Mouse (Mus musculus) CD4-positive helper T cell, adult 2 months (primary cell): Measurements from ENCODE around the gene Tob2.

Experiments used
- DNase-seq: peaks from one replicate; pipeline ENCODE4 v3.0.0-alpha.2; 2012; ENCODE audit warnings: low read depth, missing footprints, low spot score

Tob2 gene

DNA sequence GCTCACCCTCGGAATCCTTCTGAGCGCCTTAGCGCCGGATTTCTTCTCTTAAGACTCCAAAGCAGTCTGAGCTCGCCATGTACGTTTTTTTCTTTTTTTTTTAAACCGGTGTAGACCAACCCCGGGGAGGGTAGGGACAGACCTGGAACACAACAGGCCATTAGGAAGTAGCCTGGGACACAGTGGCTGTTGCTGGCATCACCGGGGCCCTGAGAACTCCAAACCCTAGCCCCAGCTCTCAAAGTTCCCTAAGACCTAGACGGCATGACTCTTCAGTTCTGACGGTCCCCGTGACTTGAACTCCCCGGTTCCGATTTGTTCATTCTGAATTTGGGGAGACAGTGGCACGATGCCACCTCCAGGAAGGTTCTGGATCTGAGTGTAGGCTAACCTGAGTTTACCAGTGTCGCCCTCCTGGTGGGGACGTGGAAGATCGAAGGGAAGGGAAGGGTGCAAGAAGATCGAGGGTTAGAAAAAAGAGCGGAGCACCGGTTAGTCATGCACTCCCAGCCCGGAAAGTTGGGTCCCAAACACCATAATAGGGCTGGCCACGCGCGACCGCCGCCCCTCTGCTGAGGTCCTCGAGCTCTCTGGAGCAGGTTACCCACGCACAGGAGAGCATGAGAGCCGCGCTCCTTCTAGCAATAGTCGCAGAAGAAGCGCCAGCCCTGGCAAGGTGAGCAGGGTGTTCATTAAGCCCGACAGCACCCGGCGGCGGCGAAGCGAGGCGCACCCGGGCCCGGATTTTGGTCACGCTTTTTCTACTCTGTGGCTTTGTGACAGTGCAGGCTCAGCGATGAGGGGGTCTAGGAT lies at the start of gene Tob2:
Gene Tob2 (minus strand): TSS at position 280 of the 813 bp plus-strand sequence.
- peak; percentile 81 for DNase-seq

DNA sequence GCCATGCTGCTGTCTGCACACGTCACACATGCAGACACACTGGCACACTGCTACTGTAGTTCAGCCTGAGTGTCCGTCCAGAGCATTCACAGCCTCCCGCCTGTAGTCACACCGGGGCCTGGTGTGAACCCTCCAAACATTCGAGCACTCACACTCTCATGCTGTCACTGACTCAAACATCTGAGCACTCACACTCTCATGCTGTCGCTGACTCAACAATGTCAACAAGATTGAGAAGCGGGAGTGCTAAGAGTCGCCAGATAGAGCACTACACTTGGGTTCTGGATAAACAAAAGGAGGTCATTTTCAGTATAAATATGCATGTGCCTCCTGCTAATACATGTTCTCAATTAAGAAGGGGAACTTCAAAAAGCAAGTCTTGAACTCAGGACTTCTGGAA lies 49.4 kb upstream of the Tob2 start:
- DNase-seq = no peak

DNA sequence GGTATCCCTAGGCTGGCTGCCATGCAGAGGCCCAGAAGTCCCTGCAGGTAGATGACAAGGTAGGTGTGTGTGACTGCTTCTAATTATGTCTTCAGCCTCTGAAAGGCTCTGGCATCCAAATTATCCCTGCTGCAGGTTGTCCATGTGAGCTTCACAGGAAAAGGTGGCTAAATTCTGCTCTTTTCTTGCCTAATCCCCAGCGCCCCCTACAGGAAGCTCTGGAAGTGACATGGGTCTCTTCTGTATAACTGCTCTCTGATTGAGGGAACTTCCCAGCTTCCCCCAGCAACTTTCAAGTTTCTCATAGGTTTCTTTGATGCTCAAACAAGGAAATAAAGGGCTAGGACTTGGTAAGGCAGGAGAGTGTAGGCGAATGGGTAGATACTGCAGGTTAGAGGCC lies 46.3 kb upstream of the Tob2 start:
- peak; percentile 70 for DNase-seq

DNA sequence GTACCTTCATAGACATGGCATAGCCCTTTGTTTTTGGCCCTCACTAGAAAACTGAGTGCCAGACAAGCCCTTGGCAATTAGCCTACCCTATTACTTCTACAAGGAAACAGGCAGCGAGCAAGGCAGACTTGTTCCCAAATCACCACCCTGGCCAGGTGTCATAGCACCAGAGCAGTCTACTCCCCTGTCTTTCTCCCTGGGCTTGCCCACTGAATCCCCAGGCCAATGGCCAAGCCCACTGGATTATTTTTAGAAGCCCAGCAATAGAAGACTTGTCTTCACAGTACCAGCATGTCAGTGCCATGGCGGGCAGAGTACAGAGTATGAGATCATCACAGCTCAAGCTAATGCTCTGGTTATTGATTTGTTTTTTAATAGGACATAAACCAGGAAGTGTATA lies 40.2 kb upstream of the Tob2 start:
- DNase-seq = no peak

DNA sequence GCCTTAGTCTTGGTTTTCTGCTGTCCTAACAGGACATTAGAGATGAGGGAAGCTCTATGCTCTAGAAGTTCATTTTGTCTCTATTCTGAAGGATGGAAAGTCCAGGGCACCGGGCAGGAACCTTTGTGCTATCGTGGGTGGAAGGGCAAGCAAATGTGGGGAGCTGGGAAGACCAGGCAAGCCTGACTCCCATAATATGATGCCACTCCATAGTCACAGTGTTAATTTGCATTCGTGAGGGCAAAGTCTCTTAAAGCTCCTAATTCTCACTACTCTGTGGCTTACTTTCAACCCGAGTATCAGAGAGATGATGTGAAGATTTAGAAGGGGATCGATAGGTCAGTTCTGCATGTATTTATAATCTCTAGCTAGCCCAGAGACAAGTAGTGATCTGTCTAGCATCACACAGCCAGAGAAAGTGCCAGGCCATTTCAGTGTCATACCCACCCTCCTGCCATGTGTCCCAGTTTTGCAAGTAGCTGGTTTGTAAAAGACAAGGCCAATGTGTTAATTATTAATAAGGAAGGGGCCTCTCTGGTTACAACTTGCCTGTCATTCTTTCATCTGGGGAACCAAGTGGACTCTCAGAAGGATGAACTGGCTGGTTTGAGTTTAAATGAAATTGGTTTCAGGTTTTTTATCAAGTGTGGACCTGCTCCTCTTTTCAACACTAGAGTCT lies 39.1 kb upstream of the Tob2 start:
- no peak for DNase-seq

DNA sequence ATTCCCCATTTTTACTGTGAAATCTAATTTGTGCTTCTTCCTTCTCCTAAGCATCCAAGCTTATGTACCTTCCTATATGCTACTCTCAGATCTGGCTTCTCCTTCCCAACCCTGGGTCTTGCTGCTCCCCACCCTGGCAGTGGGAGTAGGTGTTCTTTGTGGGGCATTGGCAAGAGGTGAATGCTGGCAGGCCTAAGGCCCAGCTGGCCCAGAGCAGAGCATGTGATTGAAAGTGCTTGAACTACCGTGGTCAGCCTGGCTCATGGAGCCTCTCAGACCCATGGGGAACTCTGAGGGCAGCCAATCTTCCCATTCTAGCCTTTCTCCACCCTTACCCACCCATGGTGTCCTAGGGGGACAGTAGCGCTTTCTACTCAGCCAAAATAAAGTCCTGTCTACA lies 37.8 kb upstream of the Tob2 start:
- DNase-seq = no peak

DNA sequence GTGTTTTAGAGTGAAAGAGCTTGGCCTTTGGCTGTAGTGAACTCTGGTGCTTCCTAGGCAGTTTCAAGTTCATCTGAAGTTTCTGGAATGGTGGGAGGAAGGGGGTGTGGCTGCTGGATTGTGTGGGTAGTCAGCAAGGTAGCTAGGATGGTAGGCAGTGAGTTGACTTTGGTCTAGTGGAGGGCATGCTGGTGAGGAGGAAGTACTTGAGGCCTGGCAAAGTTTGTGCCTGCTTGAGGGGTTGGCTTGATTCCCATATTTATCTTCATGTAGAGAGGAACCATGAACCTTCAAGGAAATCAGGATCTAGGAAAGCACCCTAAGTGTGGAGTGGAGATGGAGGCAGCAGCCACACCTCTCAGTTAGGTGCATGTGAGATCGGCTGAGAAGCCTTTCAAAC lies 35.4 kb upstream of the Tob2 start:
- no peak for DNase-seq

DNA sequence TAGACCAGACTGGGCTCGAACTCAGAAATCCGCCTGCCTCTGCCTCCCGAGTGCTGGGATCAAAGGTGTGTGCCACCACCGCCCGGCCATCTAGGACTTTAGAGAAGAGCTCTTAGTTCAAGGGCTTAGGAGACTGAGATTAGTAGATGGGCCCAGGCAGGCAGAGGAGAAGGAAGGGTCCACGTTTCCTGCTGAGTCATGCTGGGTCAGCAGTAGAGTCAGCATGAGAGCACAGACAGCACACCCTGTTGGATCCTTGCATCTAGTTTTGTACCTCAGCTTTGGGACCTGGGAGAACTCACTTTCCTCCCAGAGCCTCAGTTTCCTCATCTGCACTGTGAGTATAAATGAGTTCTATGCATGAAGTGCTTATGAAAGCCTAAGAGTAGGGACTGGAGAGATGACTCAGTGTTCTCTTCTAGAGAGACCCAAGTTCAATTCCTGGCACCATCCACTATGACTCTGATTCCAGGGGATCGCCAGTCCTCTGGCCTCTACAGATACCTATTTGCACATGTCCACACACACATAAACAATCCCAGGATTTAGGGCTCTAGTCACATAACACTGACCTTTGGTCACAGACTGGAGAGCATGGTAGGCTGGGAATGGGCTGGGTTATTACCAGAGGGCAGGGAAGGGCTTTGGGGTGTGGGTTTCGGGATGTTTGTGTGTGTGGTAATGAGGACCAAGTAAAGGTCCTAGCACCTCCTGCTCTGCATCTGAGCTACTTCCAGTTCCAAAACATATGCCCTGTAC lies 33.4 kb upstream of the Tob2 start:
- no peak for DNase-seq

DNA sequence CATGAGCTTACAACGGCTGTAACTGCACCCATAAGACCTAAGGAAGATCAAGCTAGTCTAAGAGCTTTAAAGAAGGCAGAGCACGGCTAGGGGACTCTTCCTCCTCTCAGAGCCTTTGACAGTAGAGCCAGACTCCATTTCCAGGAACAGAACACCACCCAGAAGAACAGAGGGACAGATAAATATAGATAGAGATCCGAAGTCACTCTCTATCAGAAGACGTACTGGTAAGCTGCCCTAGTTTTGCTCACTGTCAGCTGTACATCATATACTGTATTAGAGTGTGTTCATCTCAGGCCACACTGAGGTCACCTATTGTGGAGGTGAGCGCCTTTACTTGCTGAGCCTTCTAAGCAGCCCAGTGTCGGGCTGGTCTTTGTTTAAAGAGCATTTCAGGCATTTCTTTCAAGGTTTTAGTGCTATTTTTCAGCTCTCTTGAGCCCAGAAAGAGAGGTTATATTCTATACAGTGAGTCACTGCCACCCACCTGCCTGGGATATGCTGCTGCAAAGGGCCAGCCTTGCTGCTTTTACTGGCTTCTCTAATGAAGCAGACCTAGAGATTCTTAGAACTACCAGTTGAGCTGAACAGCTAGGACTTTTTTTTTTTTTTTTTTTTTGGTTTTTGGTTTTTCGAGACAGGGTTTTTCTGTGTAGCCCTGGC lies 32.7 kb upstream of the Tob2 start:
- DNase-seq = no peak

DNA sequence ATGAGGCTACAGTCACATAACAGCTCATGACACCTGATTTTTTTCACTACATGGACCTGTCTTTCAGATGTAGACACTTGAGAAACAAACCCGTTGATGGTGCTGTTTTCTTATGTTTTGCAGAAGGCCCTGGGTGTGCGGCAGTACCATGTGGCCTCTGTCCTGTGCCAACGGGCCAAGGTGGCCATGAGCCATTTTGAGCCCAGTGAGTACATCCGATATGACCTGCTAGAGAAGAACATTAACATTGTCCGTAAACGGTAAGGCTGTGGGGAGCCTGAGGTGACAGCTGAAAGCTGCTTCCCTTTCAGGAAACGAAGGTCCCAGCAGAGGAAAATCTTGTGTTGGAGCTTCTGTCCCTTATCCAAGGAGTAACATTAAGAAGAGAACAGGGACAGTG lies 30.6 kb upstream of the Tob2 start:
- no peak for DNase-seq

DNA sequence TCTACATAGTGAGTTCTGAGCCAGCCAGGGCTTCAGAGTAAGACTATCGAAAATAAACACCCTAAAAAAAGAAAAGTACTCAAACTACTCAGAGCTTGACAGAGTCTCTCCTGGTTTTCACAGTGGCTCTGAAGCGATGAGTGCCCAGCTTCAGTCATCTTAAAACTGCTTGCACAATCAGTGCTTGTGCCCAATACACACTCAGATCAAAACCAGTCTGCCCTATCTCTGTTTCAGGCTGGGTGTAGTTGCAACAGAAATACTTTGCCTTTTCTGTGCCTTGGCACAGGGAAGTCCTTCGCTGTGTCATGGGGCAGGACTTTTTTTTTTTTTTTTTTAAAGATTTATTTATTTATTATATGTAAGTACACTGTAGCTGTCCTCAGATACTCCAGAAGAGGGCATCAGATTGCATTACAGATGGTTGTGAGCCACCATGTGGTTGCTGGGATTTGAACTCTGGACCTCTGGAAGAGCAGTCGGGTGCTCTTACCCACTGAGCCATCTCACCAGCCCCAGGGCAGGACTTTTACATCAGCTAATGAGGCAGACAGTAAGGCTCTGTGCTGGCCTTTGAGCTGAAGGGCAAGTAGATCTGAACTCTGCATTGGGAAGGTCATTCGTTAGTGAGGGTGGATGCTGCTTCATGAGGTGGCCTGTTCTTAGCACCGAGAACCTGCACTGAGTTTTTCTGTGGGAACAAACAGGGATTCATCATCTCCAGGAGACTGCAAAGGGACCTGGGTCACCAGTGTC lies 28.4 kb upstream of the Tob2 start:
- no peak for DNase-seq

DNA sequence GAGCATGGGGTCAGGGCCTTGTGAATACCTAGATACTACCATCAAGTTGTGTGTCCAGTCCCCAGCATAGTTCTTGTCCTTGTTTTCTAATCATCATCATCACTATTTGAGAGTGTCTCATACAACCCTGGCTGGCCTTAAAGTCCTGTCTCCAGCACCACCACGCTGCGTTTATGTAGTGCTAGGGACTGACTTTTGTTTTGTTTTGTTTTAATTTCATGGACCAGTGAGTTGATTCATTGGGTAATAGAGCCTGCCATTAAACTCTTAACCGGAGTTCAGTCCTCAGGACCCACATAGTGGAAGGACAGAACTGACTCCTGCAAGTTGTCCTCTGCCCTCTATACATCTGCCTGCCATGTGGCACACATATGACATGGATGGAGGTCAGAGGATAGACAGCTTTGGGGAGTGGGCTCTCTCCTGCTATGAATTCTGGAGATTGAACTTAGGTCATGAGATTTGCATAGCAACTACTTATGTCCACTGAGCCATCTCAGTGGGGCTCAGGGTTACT lies 26.9 kb upstream of the Tob2 start:
- no peak for DNase-seq

DNA sequence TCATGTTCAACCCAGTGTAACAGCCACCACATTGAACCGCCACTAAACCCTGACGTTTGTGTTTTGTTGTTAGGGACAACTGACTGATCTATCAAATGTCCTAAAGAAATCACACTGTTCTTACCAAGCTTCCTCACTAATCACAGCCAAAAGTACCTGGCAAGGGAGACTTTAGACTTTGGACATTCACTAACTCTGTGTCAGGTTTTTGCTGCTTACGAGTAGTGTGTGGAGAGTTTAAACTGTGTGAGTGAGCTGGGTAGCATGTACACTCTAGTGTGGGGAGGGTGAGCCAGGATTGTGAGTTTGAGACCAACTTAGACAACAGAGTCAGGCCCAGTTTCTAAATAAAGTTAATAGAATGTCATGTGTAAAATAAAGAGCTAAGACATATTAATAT lies 23.8 kb upstream of the Tob2 start:
- DNase-seq = no peak

DNA sequence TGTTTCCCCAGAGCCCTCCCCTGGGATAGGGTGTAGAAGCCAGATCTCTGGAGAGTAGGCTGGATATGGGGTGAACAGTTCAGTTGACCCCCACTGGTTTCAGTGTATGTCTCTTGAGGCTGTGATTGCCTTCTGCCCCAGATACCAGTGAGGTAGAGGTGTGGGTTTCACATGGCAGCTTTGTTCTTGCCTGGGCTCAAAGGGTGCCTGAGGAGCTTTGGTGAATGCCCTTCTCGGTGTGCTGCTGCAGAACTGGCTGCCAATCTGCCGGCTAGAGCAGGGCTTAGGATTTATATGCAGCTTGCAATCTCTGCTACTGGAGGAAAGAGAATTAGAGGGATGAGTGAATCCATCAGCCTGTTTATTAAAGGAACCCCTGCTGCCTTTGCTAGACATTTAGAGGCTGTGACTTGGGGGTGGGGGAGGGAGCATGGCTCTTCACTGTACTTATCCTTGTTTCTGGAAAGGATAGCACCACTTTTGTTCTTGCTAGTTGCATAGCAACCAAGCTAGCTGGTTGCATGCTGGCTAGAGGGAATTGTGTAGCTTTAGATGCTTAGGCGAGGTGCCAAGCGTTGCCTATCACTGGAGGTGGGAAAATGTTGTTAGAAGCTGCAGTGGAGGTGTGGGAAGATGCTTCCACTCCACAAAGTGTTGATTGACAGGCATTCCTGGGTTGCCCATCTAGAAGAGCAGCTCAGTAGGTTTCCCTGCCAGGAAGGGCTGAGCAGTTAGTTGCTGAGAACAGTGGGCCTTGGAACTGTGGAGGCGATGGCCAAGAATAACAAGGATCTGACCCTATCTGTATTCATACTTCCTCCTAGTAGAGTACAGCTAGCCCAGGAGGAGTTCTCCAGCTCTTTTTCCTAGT lies 21.2 kb upstream of the Tob2 start:
- no peak for DNase-seq

DNA sequence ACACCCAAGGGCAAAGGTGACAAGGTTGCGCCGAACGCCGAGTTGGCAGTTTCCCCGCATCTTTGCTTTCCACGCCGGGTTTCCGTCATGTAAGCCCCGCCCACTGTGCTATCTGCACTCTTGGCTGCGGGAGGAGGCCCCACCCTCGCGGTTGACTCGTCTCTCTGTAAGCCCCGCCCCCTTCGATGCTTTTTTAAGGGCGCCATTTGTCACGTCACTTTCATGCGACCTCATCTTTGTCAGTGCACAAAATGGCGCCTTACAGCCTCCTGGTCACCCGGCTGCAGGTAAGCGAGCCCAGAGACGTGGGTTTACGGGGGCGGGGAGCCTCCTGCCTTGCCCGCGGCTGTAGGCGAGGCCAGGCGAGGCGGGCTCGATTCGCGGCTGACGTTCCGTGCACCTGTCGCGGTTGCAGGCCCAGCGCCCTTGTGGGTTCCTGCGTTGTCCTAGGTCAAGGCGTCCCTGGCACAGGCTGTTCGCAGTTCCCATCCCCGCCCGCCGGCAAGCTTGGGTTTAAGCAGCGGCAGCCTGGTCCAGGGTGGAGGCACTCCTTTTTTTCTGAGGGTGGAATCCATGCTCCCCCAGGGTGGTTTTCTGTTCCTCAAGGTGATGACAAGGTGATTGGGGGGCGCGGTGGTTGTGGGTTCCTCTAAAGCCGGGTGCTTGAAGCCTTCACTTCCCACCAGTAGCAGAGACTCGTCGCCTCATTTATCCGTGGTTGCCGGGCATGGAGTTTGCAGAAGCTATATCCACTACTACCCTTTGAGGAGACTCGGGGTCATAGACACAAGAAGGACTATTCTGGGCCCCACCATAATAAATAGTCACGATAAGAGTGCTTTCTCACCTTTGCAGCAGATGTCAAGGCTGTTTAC lies 13.9 kb upstream of the Tob2 start, which contains the start of gene Aco2:
Gene Aco2 (plus strand): TSS at position 48 of the 875 bp plus-strand sequence.
- peak; percentile 99 for DNase-seq

DNA sequence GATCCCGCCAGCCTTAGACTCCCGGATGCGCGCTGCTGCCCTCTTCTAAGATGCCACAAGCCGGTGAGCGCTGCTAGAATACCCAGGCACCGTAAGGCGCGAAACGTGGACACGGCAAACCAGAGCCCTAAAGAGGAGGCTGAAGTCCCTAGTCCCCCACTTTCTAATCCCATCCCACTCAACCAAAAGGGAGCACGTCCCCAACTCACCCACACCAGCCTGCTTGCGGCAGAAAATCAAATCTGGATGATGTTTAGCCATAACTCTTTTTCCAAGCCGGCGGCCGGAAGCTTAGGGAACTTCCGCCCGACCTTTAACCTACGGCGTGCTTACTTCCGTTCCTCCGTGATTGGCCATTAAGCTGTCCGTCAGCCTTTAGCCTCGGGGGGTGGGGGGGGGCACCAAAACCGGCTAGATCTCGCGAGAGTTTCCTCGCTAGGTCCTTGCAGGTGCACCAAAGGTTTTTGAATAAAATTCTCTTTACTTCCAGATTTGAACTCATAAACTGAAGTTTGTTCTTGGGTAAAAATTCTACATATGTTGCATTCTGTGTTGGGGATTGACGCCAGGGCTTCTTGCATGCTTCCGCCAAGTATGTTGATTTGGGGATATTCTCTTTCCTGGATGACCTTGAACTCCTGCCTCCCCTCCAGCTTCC lies 13.1 kb upstream of the Tob2 start, which contains the start of gene Phf5a:
Gene Phf5a (minus strand): TSS at position 308 of the 658 bp plus-strand sequence.
- DNase-seq = peak; percentile 98

DNA sequence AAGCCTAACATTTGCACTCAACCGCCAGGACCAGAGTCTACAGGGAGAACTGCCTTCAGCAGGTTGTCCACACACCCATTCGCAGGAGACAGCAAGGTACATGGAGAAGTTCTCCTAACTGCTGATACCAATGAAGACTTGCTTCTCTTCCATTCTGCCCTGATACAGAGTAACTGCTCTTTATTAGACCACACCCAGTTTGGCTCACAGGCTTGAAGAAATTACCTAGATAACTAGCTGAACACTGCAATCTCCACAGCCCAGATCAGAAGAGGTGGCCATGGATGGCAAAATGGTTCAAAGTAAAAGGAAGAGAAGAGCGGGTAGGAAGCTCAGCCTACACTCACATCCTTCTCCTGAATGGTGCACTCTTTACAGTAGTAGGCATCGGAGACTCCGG lies 11.4 kb upstream of the Tob2 start:
- no peak for DNase-seq

DNA sequence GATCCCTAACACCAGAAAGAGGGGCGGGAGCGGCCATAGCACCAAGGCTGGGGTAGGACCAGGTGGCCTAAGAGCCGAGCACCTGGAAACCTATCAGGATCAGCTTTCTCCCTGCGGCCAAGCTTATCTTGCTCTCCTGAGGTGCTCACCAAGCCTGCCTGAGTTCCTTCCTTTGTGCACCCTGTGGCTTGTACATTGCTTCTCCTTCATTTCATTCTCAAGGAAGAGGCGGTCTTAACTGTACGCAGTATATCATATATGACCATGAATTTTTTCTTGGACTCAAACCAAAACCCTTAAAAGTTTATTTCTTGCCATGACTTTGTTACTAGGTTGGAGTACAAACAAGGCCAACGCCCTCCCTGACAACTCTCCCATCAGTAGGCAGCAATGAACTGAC lies 5.6 kb upstream of the Tob2 start:
- DNase-seq = no peak
